Mouse (Mus musculus) c-Kit-negative CD71-positive TER-119-positive erythroid progenitor cells, embryonic 14.5 days (primary cell): ENCODE measurements around the gene Arpc3.
A peak's percentile ranks its signal among the peaks of the same experiment; 100 is the strongest.

ENCODE experiments used
- DNase-seq: peaks from one replicate; pipeline ENCODE4 v3.0.0-alpha.2; 2013; ENCODE audit warnings: low read depth, low spot score

Arpc3 gene

GRCm38 (mm10) chr5:122391786-122392180 lies at the start of gene Arpc3:
Gene Arpc3 (plus strand): TSS chr5:122391878.
- peak; percentile 83 for DNase-seq

GRCm38 (mm10) chr5:122342874-122343273 lies 48.8 kb upstream of the Arpc3 start:
- DNase-seq, result no peak

- DNase-seq, result no peak
These were observed 47.9 kb upstream of the Arpc3 start for GRCm38 (mm10) chr5:122343768-122344167.

GRCm38 (mm10) chr5:122344260-122344659 lies 47.4 kb upstream of the Arpc3 start:
- peak; percentile 71 for DNase-seq

GRCm38 (mm10) chr5:122345777-122346176 lies 45.9 kb upstream of the Arpc3 start:
- no peak for DNase-seq

GRCm38 (mm10) chr5:122353807-122354491 lies 37.7 kb upstream of the Arpc3 start, which contains the start of the genes Rad9b and Vps29:
Gene Rad9b (minus strand): TSS chr5:122354233.
Gene Vps29 (plus strand): TSS chr5:122354369.
- peak; percentile 100 for DNase-seq

GRCm38 (mm10) chr5:122354492-122355067 lies 37.1 kb upstream of the Arpc3 start:
- DNase-seq, result no peak

GRCm38 (mm10) chr5:122371591-122372191 lies 20.0 kb upstream of the Arpc3 start, which contains the start of gene Gpn3:
Gene Gpn3 (plus strand): TSS chr5:122371876.
- DNase-seq, result no peak

- peak; percentile 100 for DNase-seq
These were observed 19.4 kb upstream of the Arpc3 start, which contains the start of gene Fam216a for GRCm38 (mm10) chr5:122372192-122372769. Gene Fam216a (minus strand): TSS chr5:122372364.

GRCm38 (mm10) chr5:122372878-122373277 lies 18.8 kb upstream of the Arpc3 start:
- no peak for DNase-seq

- DNase-seq, result no peak
These were observed 14.4 kb upstream of the Arpc3 start for GRCm38 (mm10) chr5:122377101-122377833.

GRCm38 (mm10) chr5:122378171-122378570 lies 13.5 kb upstream of the Arpc3 start:
- DNase-seq, result no peak

GRCm38 (mm10) chr5:122379374-122380155 lies 12.1 kb upstream of the Arpc3 start:
- DNase-seq, result peak; percentile 52

- DNase-seq, result no peak
These were observed 1.7 kb upstream of the Arpc3 start for GRCm38 (mm10) chr5:122390006-122390405.

- no peak for DNase-seq
These were observed 1.0 kb upstream of the Arpc3 start for GRCm38 (mm10) chr5:122390671-122391070.

- no peak for DNase-seq
These were observed 396 bp upstream of the Arpc3 start for GRCm38 (mm10) chr5:122391178-122391785.

GRCm38 (mm10) chr5:122392227-122393004 lies 738 bp downstream of the Arpc3 start:
- no peak for DNase-seq

GRCm38 (mm10) chr5:122393887-122394286 lies 2.2 kb downstream of the Arpc3 start:
- DNase-seq, result peak; percentile 65

GRCm38 (mm10) chr5:122396791-122397190 lies 5.1 kb downstream of the Arpc3 start:
- no peak for DNase-seq

GRCm38 (mm10) chr5:122397495-122397894 lies 5.8 kb downstream of the Arpc3 start:
- DNase-seq, result no peak
